In genomic region chr16:17049886-17050285, GRCm38 (mm10) we compare ENCODE assay signal across 17 mouse cellular contexts.
"Had no signal": no experiment of that assay in that cellular context is flagged by ENCODE, and none has a peak within 500 bp of the region (broad histone marks: within the 10 kb centered on the region; RNA-seq: fewer than 3 reads in every experiment).

No protein-coding gene starts in this region.

- H3K27me3 ChIP-seq: neural tube, embryonic 12.5 days; neural tube, embryonic 13.5 days; neural tube, embryonic 15.5 days; stomach, embryonic 15.5 days had no signal

- H3K9ac ChIP-seq: neural tube, embryonic 12.5 days; neural tube, embryonic 13.5 days; neural tube, embryonic 15.5 days; stomach, embryonic 15.5 days had no signal

- H3K9me3 ChIP-seq: neural tube, embryonic 12.5 days; neural tube, embryonic 13.5 days; neural tube, embryonic 15.5 days; stomach, embryonic 15.5 days had no signal

- H3K4me1 ChIP-seq: neural tube, embryonic 12.5 days; neural tube, embryonic 15.5 days; stomach, embryonic 15.5 days had no signal

- DNase-seq: retina, postnatal 1 day; right cerebral cortex, adult 18-20 months; right cerebral cortex, postnatal 14 days; right cerebral cortex, postnatal 25 days; right cerebral cortex, postnatal 4 days; spleen, adult 18-20 months; thymus, adult 18-20 months; thymus, adult 2 months; thymus, postnatal 14 days; thymus, postnatal 25 days; thymus, postnatal 36 days; thymus, postnatal 4 days had no signal

- H3K27ac ChIP-seq: neural tube, embryonic 12.5 days; neural tube, embryonic 13.5 days; neural tube, embryonic 15.5 days; stomach, embryonic 15.5 days; stomach, postnatal 0 days had no signal

- H3K4me3 ChIP-seq: neural tube, embryonic 12.5 days; neural tube, embryonic 13.5 days; neural tube, embryonic 15.5 days; stomach, embryonic 15.5 days had no signal
